Mouse (Mus musculus): ENCODE measurements around the gene Hmox1. TPM values are rescaled to one million over a fixed set of nuclear protein-coding genes. Genes with fewer than 3 reads are reported as not detected.

Hmox1 gene
- polyA plus RNA-seq, 1 experiment from 2014 or later: 16.0 TPM

DNA sequence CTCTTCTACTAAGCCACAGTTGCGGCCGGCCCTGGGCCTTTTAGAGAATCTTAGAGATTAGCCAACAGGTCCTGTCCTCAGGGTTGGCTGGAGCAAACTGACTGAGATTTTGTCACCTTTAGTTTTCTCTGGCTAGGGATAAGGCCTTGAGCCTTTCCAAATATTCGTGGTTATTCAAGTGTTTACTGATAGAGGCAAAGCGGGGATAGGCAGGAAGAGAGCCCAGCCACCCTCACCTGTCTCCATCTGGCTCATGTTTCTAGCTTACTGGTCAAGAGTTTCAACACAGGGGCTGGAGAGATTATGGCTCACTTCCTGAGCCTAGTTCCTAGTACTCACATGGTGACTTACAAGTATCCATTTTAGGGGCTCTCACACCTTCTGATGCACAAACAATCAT, 9.5 kb downstream of the Hmox1 start:
- Histone ChIP-seq H3K9me3 (no peaks in the 10 kb centered on the region), H3K4me1 (replicated peaks) (no peaks in the 10 kb centered on the region)
- 88% methylated on average over 4 of the region's 4 CpGs for WGBS

DNA sequence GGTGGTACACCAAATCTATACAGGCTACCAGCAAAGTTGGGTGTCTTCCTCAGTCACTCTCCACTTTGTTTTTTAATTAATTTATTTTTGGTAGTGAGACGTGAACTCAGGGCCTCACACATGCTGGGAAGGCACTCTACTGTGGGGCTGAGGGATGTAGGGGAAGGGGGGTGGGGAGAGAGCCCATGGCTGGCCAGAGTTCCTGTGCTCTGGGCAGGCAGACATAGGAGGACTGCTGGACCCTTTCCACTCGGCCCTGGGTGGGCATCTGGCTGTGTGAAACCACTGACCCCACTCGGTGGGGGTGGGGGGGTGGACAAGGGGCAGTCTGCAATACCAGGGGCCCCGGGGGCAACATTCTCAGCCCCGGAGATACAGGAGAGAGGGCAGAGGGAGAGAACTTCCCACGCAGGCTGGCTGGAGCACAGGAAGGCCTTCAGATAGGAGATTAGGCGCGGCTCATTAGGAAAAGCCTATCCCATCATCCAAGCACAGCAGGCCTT, 10.0 kb downstream of the Hmox1 start:
- no peak overlapping the region for H3K4me2 ChIP-seq
- H3K27me3 ChIP-seq: no peaks in the 10 kb centered on the region
- H3K27ac ChIP-seq (replicated peaks): no peak overlapping the region
- no peak overlapping the region for H3K4me3 ChIP-seq
- H3K4me1 ChIP-seq (replicated peaks): no peaks in the 10 kb centered on the region
- WGBS: 19% methylated on average over 8 of the region's 8 CpGs
- no peaks in the 10 kb centered on the region for H3K36me3 ChIP-seq
- H3K9ac ChIP-seq: no peak overlapping the region
- ATAC-seq (ENCODE audit: low read depth): no peak
- H3K9me3 ChIP-seq: no peaks in the 10 kb centered on the region

More for the DNA sequence above, 9.5 kb downstream of the Hmox1 start:
- H3K27me3 ChIP-seq: no peaks in the 10 kb centered on the region
- H3K4me2 ChIP-seq: no peak overlapping the region
- H3K36me3 ChIP-seq: no peaks in the 10 kb centered on the region
- no peak overlapping the region for H3K4me3 ChIP-seq
- no peak overlapping the region for H3K27ac ChIP-seq (replicated peaks)
- H3K9ac ChIP-seq: no peak overlapping the region
- no peak for ATAC-seq (ENCODE audit: low read depth)

DNA sequence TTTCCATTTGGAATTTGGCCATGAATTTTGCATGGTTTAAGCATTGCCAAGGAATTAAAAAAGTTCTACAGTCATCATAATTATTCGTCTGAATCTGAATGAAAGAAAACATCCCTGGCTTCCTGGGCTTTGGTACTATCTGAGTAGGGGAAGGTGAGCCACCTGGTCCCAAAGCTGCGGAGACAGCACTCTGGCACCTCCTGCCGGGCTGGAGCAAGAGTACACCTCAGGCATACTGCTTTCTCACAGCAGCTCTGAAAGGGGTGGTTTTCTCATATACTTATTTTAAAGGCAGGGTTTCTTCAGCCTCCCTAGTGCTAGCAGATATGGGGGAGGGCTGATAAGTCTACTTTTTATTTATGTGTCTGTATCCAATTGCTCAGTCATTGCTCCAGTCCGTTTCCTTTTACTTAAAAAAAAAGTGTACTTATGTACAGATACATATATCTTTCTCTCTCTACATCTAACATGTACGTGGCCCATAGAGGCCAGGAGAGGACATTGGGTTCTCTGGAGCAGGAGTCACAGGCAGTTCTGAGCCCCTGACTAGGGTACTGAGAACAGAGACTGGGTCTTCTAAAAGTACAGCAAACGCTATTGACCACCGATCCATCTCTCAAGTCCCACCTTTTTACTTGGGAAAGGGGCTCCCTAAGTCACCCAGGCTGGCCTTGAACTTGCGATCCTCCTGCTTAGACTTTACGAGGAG, 15.3 kb downstream of the Hmox1 start:
- peaks cover 16% of the 10 kb centered on the region for H3K36me3 ChIP-seq
- WGBS: under 1% methylated on average over 9 of the region's 9 CpGs
- H3K9me3 ChIP-seq: no peaks in the 10 kb centered on the region
- peaks cover 22% of the 10 kb centered on the region for H3K4me1 ChIP-seq (replicated peaks)
- H3K9ac ChIP-seq: peak overlapping the region; percentile 87
- ATAC-seq (ENCODE audit: low read depth): peak; percentile 90
- peak overlapping the region; percentile 77 for H3K4me2 ChIP-seq
- peak overlapping the region; percentile 83 for H3K27ac ChIP-seq (replicated peaks)
- no peaks in the 10 kb centered on the region for H3K27me3 ChIP-seq
- H3K4me3 ChIP-seq: peak overlapping the region; percentile 73

DNA sequence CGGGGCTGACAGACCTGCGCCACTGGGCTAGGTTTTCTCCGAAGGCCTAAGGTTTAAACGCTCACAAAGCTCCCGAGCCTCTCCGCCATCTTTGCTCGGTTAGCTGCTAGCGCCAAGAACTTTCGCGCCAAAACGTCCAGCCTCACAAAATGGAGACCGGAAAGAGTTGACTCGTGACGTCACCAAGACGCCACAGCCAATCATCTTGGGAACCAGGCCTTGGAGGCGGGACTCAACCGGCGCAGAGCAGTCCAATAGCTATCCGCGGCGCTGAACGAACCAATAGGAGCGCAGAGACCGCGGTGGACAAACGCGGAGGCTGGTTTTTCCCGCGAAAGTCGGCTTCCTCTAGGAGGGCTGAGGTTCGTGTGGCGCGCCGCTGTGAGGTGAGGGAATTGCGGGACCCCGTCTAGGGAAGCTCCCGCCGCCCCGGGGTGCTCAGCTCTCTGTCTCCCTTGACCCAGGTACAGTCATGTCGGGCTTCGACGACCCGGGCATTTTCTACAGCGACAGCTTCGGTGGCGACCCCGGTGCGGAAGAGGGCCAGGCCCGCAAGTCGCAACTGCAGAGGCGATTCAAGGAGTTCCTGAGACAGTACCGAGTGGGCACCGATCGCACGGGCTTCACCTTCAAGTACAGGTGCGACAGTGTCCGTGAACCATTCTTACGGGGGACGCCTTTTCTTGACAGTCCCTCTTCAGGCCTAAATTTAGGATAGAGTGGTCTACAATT, 16.0 kb downstream of the Hmox1 start, which contains the start of gene Mcm5:
TSS of gene Mcm5 (plus strand) at position 334 of the 732 bp plus-strand sequence.
- Histone ChIP-seq H3K4me1 (replicated peaks) (peaks cover 22% of the 10 kb centered on the region), H3K9me3 (no peaks in the 10 kb centered on the region), H3K27me3 (no peaks in the 10 kb centered on the region), H3K27ac (replicated peaks) (peak within 1 kb of the TSS; percentile 83), H3K9ac (peak within 1 kb of the TSS; percentile 87), H3K4me2 (peak within 1 kb of the TSS; percentile 89), H3K36me3 (peaks cover 23% of the 10 kb centered on the region), H3K4me3 (peak within 1 kb of the TSS; percentile 73)
- peak; percentile 99 for ATAC-seq (ENCODE audit: low read depth)
- WGBS: under 1% methylated on average over 59 of the region's 59 CpGs

DNA sequence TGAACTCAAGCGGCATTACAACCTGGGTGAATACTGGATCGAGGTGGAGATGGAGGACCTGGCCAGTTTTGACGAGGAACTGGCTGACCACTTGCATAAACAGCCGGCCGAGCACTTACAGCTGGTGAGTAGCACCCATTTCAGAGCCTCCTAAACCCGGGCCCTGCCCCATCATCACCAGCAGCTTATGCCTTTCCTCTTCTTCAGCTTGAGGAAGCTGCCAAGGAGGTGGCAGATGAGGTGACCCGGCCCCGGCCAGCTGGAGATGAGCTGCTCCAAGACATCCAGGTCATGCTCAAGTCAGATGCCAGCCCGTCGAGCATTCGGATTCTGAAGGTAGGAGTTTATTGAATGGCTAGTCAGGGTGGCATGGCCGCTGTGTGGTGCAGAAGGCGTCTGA, 16.7 kb downstream of the Hmox1 start:
- H3K4me1 ChIP-seq (replicated peaks): peaks cover 22% of the 10 kb centered on the region
- H3K36me3 ChIP-seq: peaks cover 26% of the 10 kb centered on the region
- WGBS: 20% methylated on average over 13 of the region's 13 CpGs
- H3K27me3 ChIP-seq: no peaks in the 10 kb centered on the region
- peak overlapping the region; percentile 73 for H3K4me3 ChIP-seq
- H3K4me2 ChIP-seq: peak overlapping the region; percentile 89
- H3K27ac ChIP-seq (replicated peaks): no peak overlapping the region
- no peak for ATAC-seq (ENCODE audit: low read depth)
- peak overlapping the region; percentile 73 for H3K9ac ChIP-seq
- H3K9me3 ChIP-seq: no peaks in the 10 kb centered on the region

DNA sequence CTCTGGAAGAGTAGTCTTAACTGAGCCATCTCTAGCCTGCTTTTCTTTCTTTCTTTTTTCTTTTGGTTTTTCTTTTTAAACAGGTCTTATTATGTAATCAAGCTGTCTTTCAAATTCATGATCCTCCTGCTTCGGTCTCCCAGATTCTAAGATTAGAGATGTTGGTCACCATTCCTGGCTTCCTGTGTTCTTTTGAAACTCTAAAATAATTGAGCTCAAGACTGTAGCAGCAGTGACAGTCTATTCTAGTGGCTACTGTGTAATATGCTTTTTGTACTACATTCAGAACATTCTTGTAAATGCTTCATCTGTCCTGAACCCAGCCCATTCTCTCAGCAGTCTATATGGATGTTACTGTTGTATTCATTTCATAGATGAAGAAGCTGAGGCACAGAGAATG, 25.1 kb downstream of the Hmox1 start:
- peaks cover 87% of the 10 kb centered on the region for H3K36me3 ChIP-seq
- H3K27ac ChIP-seq (replicated peaks): no peak overlapping the region
- H3K4me1 ChIP-seq (replicated peaks): no peaks in the 10 kb centered on the region
- no peak for ATAC-seq (ENCODE audit: low read depth)
- H3K9ac ChIP-seq: no peak overlapping the region
- H3K9me3 ChIP-seq: no peaks in the 10 kb centered on the region
- WGBS: 97% methylated on average over 1 of the region's 1 CpGs
- H3K4me2 ChIP-seq: no peak overlapping the region
- H3K4me3 ChIP-seq: no peak overlapping the region
- no peaks in the 10 kb centered on the region for H3K27me3 ChIP-seq

DNA sequence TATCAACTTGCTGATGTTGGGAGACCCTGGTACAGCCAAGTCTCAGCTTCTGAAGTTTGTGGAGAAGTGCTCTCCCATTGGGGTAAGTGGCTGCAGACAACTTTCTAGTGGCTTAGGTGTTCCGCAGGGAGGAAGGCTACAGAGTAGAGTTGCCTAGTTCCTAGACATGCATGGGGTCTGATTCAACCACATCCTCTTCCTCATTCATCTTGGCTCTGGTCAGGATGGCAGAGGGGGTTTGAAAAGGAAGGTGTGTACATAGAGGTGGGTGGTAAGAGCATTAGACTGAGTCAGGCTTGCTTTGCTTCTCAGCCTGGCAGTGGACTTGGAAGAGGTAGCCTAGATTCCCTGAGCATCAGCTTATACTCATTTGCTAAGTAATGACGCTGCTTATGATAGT, 25.9 kb downstream of the Hmox1 start:
- no peak overlapping the region for H3K4me2 ChIP-seq
- H3K9ac ChIP-seq: no peak overlapping the region
- H3K9me3 ChIP-seq: no peaks in the 10 kb centered on the region
- 98% methylated on average over 2 of the region's 2 CpGs for WGBS
- no peak overlapping the region for H3K27ac ChIP-seq (replicated peaks)
- no peak for ATAC-seq (ENCODE audit: low read depth)
- no peaks in the 10 kb centered on the region for H3K27me3 ChIP-seq
- peaks cover 84% of the 10 kb centered on the region for H3K36me3 ChIP-seq
- no peaks in the 10 kb centered on the region for H3K4me1 ChIP-seq (replicated peaks)
- H3K4me3 ChIP-seq: no peak overlapping the region

DNA sequence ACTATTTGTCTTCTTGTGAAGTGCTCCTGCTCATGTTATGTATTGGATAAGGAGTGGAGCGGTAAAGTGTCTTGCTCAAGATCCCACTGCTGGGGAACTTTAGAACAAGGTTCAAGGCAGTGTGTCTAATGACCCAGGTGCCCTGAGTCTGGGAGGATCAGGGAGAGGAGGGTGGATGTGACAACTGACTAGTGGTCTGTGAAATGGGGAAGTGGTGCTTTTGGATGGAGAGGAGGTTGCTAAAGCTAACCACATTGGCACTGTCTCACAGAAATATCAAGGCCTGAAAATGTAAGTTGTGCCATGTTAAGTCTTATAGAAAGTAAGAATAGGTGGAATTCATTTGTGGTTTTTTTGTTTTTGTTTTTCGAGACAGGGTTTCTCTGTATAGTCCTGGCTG, 26.3 kb downstream of the Hmox1 start:
- ATAC-seq (ENCODE audit: low read depth): no peak
- Histone ChIP-seq H3K4me1 (replicated peaks) (no peaks in the 10 kb centered on the region), H3K36me3 (peaks cover 85% of the 10 kb centered on the region), H3K27me3 (no peaks in the 10 kb centered on the region), H3K9ac (no peak overlapping the region), H3K4me3 (no peak overlapping the region), H3K4me2 (no peak overlapping the region), H3K9me3 (no peaks in the 10 kb centered on the region), H3K27ac (replicated peaks) (no peak overlapping the region)
- WGBS: 98% methylated on average over 2 of the region's 2 CpGs

DNA sequence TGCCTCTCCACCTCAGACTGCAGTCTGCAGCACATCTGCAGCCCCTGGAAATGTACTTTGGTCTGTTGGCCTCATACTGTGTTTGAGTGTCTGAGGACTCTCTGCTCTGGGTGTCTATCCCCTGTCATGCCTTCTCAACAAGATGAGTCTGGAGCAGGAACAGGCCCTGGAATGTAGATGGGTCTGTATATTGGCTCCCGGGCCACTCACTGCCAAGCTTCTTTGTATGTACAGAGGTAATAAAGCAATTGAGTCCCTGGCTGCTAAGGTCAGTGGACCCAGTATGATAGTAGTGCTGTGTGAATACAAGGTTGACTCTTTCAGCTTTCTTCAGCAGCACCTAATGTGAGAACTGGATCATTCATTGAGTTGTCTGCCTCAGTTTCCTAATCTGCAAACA, 34.0 kb downstream of the Hmox1 start:
- 41% methylated on average over 1 of the region's 1 CpGs for WGBS
- peaks cover 59% of the 10 kb centered on the region for H3K36me3 ChIP-seq
- H3K4me1 ChIP-seq (replicated peaks): no peaks in the 10 kb centered on the region

DNA sequence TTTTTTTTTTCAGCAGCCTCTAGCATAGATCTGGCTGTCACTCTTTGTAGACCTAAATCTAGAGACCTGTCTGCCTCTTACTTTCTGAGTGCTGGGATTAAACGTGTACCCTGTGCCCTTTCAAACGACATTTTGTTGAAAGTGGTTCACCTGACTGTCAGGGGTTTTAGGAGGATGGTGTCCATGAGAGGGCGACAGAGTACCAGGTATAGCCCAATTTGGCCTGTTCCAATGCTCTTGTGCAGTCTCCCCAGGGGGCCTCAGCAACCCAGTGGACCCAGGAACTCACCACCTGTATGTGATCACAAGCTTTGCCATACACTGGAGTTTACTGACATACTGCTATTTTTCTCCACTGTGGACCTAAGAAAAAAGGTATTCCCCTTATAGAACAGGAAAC, 39.1 kb downstream of the Hmox1 start:
- no peaks in the 10 kb centered on the region for H3K9me3 ChIP-seq
- no peak overlapping the region for H3K9ac ChIP-seq
- no peaks in the 10 kb centered on the region for H3K27me3 ChIP-seq
- H3K4me1 ChIP-seq (replicated peaks): peaks cover 13% of the 10 kb centered on the region; the same call in 1 of the 2 replicates
- ATAC-seq (ENCODE audit: low read depth): no peak
- no peak overlapping the region for H3K4me3 ChIP-seq
- WGBS: 24% methylated on average over 3 of the region's 3 CpGs
- H3K4me2 ChIP-seq: no peak overlapping the region
- no peak overlapping the region for H3K27ac ChIP-seq (replicated peaks)
- H3K36me3 ChIP-seq: peaks cover 17% of the 10 kb centered on the region

More for the DNA sequence above, 34.0 kb downstream of the Hmox1 start:
- H3K27ac ChIP-seq (replicated peaks): no peak overlapping the region
- no peak overlapping the region for H3K4me2 ChIP-seq
- no peak overlapping the region for H3K4me3 ChIP-seq
- ATAC-seq (ENCODE audit: low read depth): no peak
- H3K27me3 ChIP-seq: no peaks in the 10 kb centered on the region
- no peaks in the 10 kb centered on the region for H3K9me3 ChIP-seq
- H3K9ac ChIP-seq: no peak overlapping the region

DNA sequence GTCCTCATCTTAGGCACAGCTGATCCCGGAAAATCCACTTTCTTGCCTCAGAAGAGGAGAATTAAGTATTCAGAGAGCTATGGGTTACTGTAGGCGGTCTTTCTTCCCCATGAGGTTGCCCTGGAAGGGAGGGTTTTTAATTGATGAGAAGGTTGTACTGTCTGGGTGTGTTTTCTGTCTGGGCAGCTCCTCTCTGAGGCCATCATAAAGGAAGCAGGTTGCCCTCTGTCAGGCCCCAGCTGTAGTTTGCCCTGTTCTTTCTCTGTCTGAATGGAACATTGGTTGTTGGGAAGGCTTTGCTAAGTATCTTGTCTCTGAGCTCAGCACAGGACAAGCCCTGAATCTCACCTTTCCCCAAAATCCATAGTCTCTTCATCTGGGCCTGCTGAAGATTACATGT, 40.0 kb downstream of the Hmox1 start:
- Histone ChIP-seq H3K4me1 (replicated peaks) (peaks cover 13% of the 10 kb centered on the region; the same call in 1 of the 2 replicates), H3K36me3 (peaks cover 12% of the 10 kb centered on the region; the same call in 1 of the 2 replicates), H3K4me3 (no peak overlapping the region), H3K27ac (replicated peaks) (no peak overlapping the region), H3K27me3 (no peaks in the 10 kb centered on the region), H3K4me2 (no peak overlapping the region), H3K9me3 (no peaks in the 10 kb centered on the region), H3K9ac (no peak overlapping the region)
- no peak for ATAC-seq (ENCODE audit: low read depth)
- WGBS: 79% methylated on average over 2 of the region's 2 CpGs

DNA sequence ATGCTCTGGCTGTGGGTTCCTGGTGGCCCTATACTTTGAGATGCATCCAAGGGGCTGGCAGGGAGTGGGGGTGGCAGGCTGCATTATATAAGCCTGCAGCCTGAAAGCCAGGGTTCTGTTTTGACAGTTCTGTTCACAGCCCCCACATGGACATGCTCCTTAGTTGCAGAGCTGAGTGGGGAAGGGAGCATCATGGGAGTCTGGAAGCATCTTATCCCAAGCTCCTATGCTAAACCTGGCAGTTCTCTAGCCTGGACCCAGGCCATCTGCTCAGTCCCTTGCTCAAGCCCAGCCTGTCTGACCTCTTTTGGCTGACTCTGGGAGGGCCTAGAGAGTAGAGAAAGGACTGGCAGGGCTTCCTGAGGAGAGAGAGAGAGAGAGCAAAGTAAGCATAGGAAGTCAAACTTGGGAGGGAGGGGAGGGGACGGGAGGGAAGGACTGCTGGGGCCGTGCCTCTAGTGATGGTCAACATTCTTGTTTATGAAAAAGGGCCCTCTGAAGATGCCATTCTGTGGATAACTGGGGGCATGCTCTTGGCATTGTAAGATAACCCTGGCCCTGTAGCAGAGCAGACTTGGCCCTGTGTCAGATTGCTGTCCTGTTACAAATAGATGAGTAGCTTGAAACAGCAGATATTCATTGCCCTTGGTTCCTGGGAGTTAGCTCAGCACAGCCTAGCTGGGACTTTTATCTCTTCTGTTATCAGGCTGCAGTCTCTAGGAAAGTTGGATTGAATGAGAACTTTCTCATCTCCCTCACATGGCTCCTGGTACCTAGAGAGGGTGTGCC, 41.4 kb downstream of the Hmox1 start:
- H3K36me3 ChIP-seq: 0 out of 2 replicates have a peak, but pooled peaks cover 4% of the 10 kb centered on the region
- H3K9me3 ChIP-seq: no peaks in the 10 kb centered on the region
- WGBS: 40% methylated on average over 2 of the region's 2 CpGs
- H3K9ac ChIP-seq: no peak overlapping the region
- no peak overlapping the region for H3K4me2 ChIP-seq
- no peak overlapping the region for H3K4me3 ChIP-seq
- H3K27ac ChIP-seq (replicated peaks): no peak overlapping the region
- peaks cover 13% of the 10 kb centered on the region; the same call in 1 of the 2 replicates for H3K4me1 ChIP-seq (replicated peaks)
- H3K27me3 ChIP-seq: no peaks in the 10 kb centered on the region
- no peak for ATAC-seq (ENCODE audit: low read depth)
